Mouse (Mus musculus): ENCODE results near the gene Ano2. TPM values are rescaled to one million over a fixed set of nuclear protein-coding genes. Genes with fewer than 3 reads are reported as not detected.

Gene Ano2
- polyA plus RNA-seq, 1 experiment from 2014 or later = 0.60 TPM

Other genes starting within 250 kb of the Ano2 start
- 108 TPM in 2 replicates for gene Cd9, start 195.6 kb upstream of the Ano2 start, polyA plus RNA-seq (2015; fragmentation: Nextera tagmentation; extraction: Ambion mirVana)
- gene Vwf, start 143.6 kb upstream of the Ano2 start, polyA plus RNA-seq (2015; fragmentation: Nextera tagmentation; extraction: Ambion mirVana) = 10.2 and 10.8 TPM in 2 replicates

Measured in hindbrain, embryonic 15.5 days (tissue).